Mouse (Mus musculus) MEL (cell line): ENCODE results near the gene Hist1h1c.
"Not testable (repeated sequence)": the region's sequence is repeated elsewhere in the genome, so short reads cannot be mapped to it uniquely, and the experiment has no call there.

ENCODE experiments used
- CTCF ChIP-seq, 3 experiments: IDR thresholded peaks in 2 of 3; conservative IDR thresholded peaks in 1 of 3; 2 replicates each; pipeline ENCODE4 v1.5.1; 2011 to 2012; ENCODE audit warnings: low read length in 3 of 3, low read depth in 2 of 3, mild to moderate bottlenecking in 2 of 3, improper control_type of control experiment in 1 of 3, inconsistent platforms in 1 of 3, mixed read lengths in 1 of 3, moderate library complexity in 1 of 3; ENCODE audit not compliant: control insufficient read depth in 1 of 3, insufficient read depth in 1 of 3, poor library complexity in 1 of 3, severe bottlenecking in 1 of 3
- MAFK ChIP-seq: IDR thresholded peaks from 2 replicates; pipeline ENCODE4 v1.6.1; 2011; ENCODE audit warnings: low read depth, mild to moderate bottlenecking, low read length, improper control_type of control experiment, borderline replicate concordance
- NRF1 ChIP-seq: IDR thresholded peaks from 2 replicates; pipeline ENCODE4 v1.6.1; 2014; ENCODE audit warnings: low read depth, mild to moderate bottlenecking, inconsistent platforms, low read length, improper control_type of control experiment, moderate library complexity; ENCODE audit not compliant: poor library complexity, insufficient read depth, severe bottlenecking
- POLR2A ChIP-seq, 2 experiments: IDR thresholded peaks; 2 replicates each; pipeline ENCODE4 v1.6.1; 2011 to 2012; ENCODE audit warnings: low read length in 2 of 2, mild to moderate bottlenecking in 2 of 2, control low read depth in 1 of 2, improper control_type of control experiment in 1 of 2, low read depth in 1 of 2, moderate library complexity in 1 of 2; ENCODE audit not compliant: control insufficient read depth in 1 of 2, insufficient read depth in 1 of 2, poor library complexity in 1 of 2
- RCOR1 ChIP-seq: IDR thresholded peaks from 2 replicates; pipeline ENCODE4 v1.6.1; 2012; ENCODE audit warnings: low read depth, mild to moderate bottlenecking, inconsistent platforms, low read length, improper control_type of control experiment
- SMC3 ChIP-seq: IDR thresholded peaks from 2 replicates; pipeline ENCODE4 v1.6.1; 2011; ENCODE audit warnings: low read depth, low read length, improper control_type of control experiment
- TCF12 ChIP-seq: IDR thresholded peaks from 2 replicates; pipeline ENCODE4 v1.6.1; 2014; ENCODE audit warnings: low read depth, mild to moderate bottlenecking, inconsistent platforms, low read length, improper control_type of control experiment, moderate library complexity
- ZC3H11A ChIP-seq: IDR thresholded peaks from 2 replicates; pipeline ENCODE4 v1.6.1; 2012; ENCODE audit warnings: low read depth, mild to moderate bottlenecking, inconsistent platforms, low read length, improper control_type of control experiment

DNA sequence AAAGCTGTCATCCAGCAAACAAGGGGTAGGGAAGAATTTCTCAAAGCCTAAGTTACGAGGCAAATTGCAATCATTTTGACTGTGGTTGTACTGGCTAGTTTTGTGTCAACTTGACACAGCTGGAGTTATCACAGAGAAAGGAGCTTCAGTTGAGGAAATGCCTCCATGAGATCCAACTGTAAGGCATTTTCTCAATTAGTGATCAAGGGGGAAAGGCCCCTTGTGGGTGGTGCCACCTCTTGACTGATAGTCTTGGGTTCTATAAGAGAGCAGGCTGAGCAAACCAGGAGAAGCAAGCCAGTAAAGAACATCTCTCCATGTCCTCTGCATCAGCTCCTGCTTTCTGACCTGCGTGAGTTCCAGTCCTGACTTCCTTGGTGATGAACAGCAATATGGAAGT lies 31.0 kb downstream of the Hist1h1c start, which contains the start of gene Trim38:
- TF ChIP-seq POLR2A (IDR thresholded peaks at IDR 0.05; ENCODE audit: control insufficient read depth in 1 of 2, insufficient read depth in 1 of 2, low read depth in 1 of 2, low read length in 2 of 2, poor library complexity in 1 of 2); CTCF (IDR thresholded peaks at IDR 0.05 in 2 of 3, conservative IDR thresholded peaks at IDR 0.05 in 1 of 3; ENCODE audit: control insufficient read depth in 1 of 3, insufficient read depth in 1 of 3, low read depth in 2 of 3, low read length in 3 of 3, poor library complexity in 1 of 3, severe bottlenecking in 1 of 3); ZC3H11A; NRF1; MAFK; RCOR1; TCF12; SMC3: not testable (repeated sequence)
